Mouse (Mus musculus) C2C12 (cell line): Measurements from ENCODE around the gene Thbd.

ENCODE experiments used
- CTCF ChIP-seq: IDR thresholded peaks from one replicate; pipeline ENCODE4 v1.5.1; 2011; ENCODE audit not compliant: control insufficient read depth, insufficient read depth, insufficient read length
- MAX ChIP-seq: IDR thresholded peaks from one replicate; pipeline ENCODE4 v1.6.1; 2011; ENCODE audit warnings: mild to moderate bottlenecking, control low read depth
- MYOG ChIP-seq: IDR thresholded peaks from one replicate; pipeline ENCODE4 v1.6.1; 2011; ENCODE audit not compliant: control insufficient read depth, insufficient read length; ENCODE audit errors: extremely low read depth
- USF1 ChIP-seq: IDR thresholded peaks from one replicate; pipeline ENCODE4 v1.6.1; 2011; ENCODE audit warnings: low read depth, mild to moderate bottlenecking, control low read depth, moderate library complexity

GRCm38 (mm10) chr2:148454014-148454542 is 46.1 kb upstream of the Thbd start:
- TF ChIP-seq USF1 (no peak), CTCF (no peak), MAX (no peak), MYOG (no peak)
